Mouse (Mus musculus): ENCODE results near the gene Kif3a. TPM values are rescaled to one million over a fixed set of nuclear protein-coding genes. Genes with fewer than 3 reads are reported as not detected.

Kif3a gene
- 75.2 and 77.5 TPM in 2 replicates for polyA plus RNA-seq (2014; fragmentation: Nextera tagmentation; extraction: Ambion mirVana)

- Histone ChIP-seq H3K27ac (ENCODE audit: low read length) (0 out of 2 replicates have a peak within 1 kb of the TSS, but pooled peaks have one; percentile 41), H3K9ac (replicated peaks; ENCODE audit: low read depth, low read length) (peak within 1 kb of the TSS; percentile 71), H3K27me3 (ENCODE audit: control insufficient read depth, insufficient read depth, low read length) (no peaks in the 10 kb centered on the region), H3K36me3 (ENCODE audit: control insufficient read depth, insufficient read depth, low read length) (no peaks in the 10 kb centered on the region), H3K9me3 (ENCODE audit: control insufficient read depth, low read depth, low read length) (no peaks in the 10 kb centered on the region), H3K4me3 (ENCODE audit: low read depth, low read length) (peak within 1 kb of the TSS; percentile 90), H3K4me2 (replicated peaks; ENCODE audit: low read depth, low read length) (peak within 1 kb of the TSS; percentile 67), H3K4me1 (ENCODE audit: control insufficient read depth, insufficient read depth, low read length) (peaks cover 7% of the 10 kb centered on the region)
- whole genome bisulfite sequencing, result under 1% methylated on average over 59 of the region's 69 CpGs
- ATAC-seq (ENCODE audit: insufficient number of reproducible peaks, insufficient read depth, low FRiP score, low read depth), result peak; percentile 94
These were observed at the start of gene Kif3a for GRCm38 (mm10) chr11:53567224-53568014. Kif3a (plus strand) TSS chr11:53567379.

- H3K27ac ChIP-seq (ENCODE audit: low read length), result peak overlapping the region; percentile 55; the same call in 1 of the 2 replicates
- H3K4me3 ChIP-seq (ENCODE audit: low read depth, low read length), result no peak overlapping the region
These were observed 48.4 kb upstream of the Kif3a start for GRCm38 (mm10) chr11:53518759-53519158.

GRCm38 (mm10) chr11:53519207-53520121 lies 47.7 kb upstream of the Kif3a start, which contains the start of gene Sept8:
Sept8 (plus strand) TSS chr11:53519257.
- peaks cover 23% of the 10 kb centered on the region; the same call in 1 of the 2 replicates for H3K4me1 ChIP-seq (ENCODE audit: control insufficient read depth, insufficient read depth, low read length)
- H3K4me2 ChIP-seq (replicated peaks; ENCODE audit: low read depth, low read length), result peak within 1 kb of the TSS; percentile 83
- H3K27ac ChIP-seq (ENCODE audit: low read length), result peak within 1 kb of the TSS; percentile 75
- H3K27me3 ChIP-seq (ENCODE audit: control insufficient read depth, insufficient read depth, low read length), result no peaks in the 10 kb centered on the region
- peak within 1 kb of the TSS; percentile 84 for H3K4me3 ChIP-seq (ENCODE audit: low read depth, low read length)
- no peaks in the 10 kb centered on the region for H3K9me3 ChIP-seq (ENCODE audit: control insufficient read depth, low read depth, low read length)
- H3K9ac ChIP-seq (replicated peaks; ENCODE audit: low read depth, low read length), result peak within 1 kb of the TSS; percentile 67
- WGBS, result 4% methylated on average over 78 of the region's 79 CpGs
- peak; percentile 73 for ATAC-seq (ENCODE audit: insufficient number of reproducible peaks, insufficient read depth, low FRiP score, low read depth)
- H3K36me3 ChIP-seq (ENCODE audit: control insufficient read depth, insufficient read depth, low read length), result no peaks in the 10 kb centered on the region

More at GRCm38 (mm10) chr11:53518759-53519158, 48.4 kb upstream of the Kif3a start:
- 58% methylated on average over 5 of the region's 5 CpGs for WGBS
- no peak for ATAC-seq (ENCODE audit: insufficient number of reproducible peaks, insufficient read depth, low FRiP score, low read depth)
- Histone ChIP-seq H3K4me1 (ENCODE audit: control insufficient read depth, insufficient read depth, low read length) (peaks cover 23% of the 10 kb centered on the region; the same call in 1 of the 2 replicates), H3K9ac (replicated peaks; ENCODE audit: low read depth, low read length) (no peak overlapping the region), H3K36me3 (ENCODE audit: control insufficient read depth, insufficient read depth, low read length) (no peaks in the 10 kb centered on the region), H3K9me3 (ENCODE audit: control insufficient read depth, low read depth, low read length) (no peaks in the 10 kb centered on the region), H3K4me2 (replicated peaks; ENCODE audit: low read depth, low read length) (peak overlapping the region; percentile 83; the same call in 1 of the 2 replicates), H3K27me3 (ENCODE audit: control insufficient read depth, insufficient read depth, low read length) (no peaks in the 10 kb centered on the region)

DNA sequence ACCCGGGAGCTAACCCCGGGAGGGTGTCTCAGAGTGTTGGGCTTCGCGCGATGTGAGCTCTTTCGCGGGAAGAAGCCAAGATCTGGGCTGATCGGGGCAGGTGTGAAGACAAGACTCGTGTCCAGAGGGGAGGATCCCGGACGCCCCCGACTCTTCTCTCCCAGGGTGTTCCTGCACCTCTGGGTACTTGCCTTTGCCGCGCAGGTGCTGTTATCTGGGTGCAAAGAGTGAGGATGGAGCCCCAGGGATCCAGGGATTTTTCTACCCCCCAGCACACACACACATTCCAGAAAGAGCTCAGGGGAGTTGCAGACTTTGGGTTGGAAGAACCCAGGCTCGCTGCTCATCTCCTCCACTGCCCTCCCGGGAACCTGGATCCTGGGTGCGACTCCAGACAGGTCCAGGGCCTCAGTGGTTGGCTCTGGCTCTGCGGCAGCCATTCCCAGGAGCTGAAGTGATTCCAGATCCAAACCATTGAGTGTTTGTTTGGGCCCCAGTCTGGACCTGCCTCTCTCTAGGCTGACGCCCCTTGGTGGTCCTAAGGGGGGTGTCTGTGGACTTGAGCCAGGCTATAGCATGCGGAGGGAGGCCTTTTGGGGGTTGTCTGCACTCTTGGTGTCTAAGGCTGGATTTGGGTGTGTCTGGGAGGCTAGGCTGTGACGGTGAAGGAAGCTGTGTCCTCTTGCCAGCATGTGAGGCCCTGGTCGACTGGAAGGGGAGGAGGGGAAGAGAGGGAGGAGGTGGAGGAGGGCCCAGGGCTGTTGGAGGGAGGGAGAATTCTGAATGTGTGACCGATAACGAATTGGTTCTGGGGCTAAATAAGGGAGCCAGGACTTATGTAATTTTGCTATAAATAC lies 46.8 kb upstream of the Kif3a start:
- no peaks in the 10 kb centered on the region for H3K36me3 ChIP-seq (ENCODE audit: control insufficient read depth, insufficient read depth, low read length)
- peak; percentile 60; the same call in 1 of the 2 replicates for ATAC-seq (ENCODE audit: insufficient number of reproducible peaks, insufficient read depth, low FRiP score, low read depth)
- H3K4me2 ChIP-seq (replicated peaks; ENCODE audit: low read depth, low read length), result peak overlapping the region; percentile 83
- no peaks in the 10 kb centered on the region for H3K27me3 ChIP-seq (ENCODE audit: control insufficient read depth, insufficient read depth, low read length)
- H3K9me3 ChIP-seq (ENCODE audit: control insufficient read depth, low read depth, low read length), result no peaks in the 10 kb centered on the region
- peak overlapping the region; percentile 75 for H3K27ac ChIP-seq (ENCODE audit: low read length)
- WGBS, result 2% methylated on average over 23 of the region's 24 CpGs
- H3K9ac ChIP-seq (replicated peaks; ENCODE audit: low read depth, low read length), result peak overlapping the region; percentile 67
- H3K4me3 ChIP-seq (ENCODE audit: low read depth, low read length), result peak overlapping the region; percentile 84
- H3K4me1 ChIP-seq (ENCODE audit: control insufficient read depth, insufficient read depth, low read length), result peaks cover 23% of the 10 kb centered on the region; the same call in 1 of the 2 replicates

- Histone ChIP-seq H3K4me2 (replicated peaks; ENCODE audit: low read depth, low read length) (peak overlapping the region; percentile 83), H3K4me3 (ENCODE audit: low read depth, low read length) (peak overlapping the region; percentile 84), H3K9me3 (ENCODE audit: control insufficient read depth, low read depth, low read length) (no peaks in the 10 kb centered on the region), H3K4me1 (ENCODE audit: control insufficient read depth, insufficient read depth, low read length) (peaks cover 23% of the 10 kb centered on the region; the same call in 1 of the 2 replicates), H3K27me3 (ENCODE audit: control insufficient read depth, insufficient read depth, low read length) (no peaks in the 10 kb centered on the region), H3K36me3 (ENCODE audit: control insufficient read depth, insufficient read depth, low read length) (no peaks in the 10 kb centered on the region), H3K9ac (replicated peaks; ENCODE audit: low read depth, low read length) (no peak overlapping the region), H3K27ac (ENCODE audit: low read length) (no peak overlapping the region)
- no peak for ATAC-seq (ENCODE audit: insufficient number of reproducible peaks, insufficient read depth, low FRiP score, low read depth)
- 40% methylated on average over 16 of the region's 16 CpGs for WGBS
These were observed 45.9 kb upstream of the Kif3a start for GRCm38 (mm10) chr11:53521120-53521820.

DNA sequence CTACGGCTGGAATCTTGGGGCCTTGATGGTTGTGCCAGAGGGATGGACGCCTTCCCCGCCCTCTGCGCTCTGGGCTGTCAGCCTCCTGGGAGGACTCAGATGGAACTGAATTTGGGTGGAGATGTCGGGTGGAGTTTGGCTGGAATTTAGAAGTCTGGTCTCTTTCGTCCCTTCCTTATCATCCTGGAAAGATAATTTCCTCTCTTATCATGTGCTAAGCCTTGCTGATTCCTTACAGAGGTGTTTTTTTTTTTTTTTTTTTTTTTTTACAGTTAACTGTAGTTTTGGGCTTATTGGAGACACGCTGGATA lies 45.4 kb upstream of the Kif3a start:
- no peak for ATAC-seq (ENCODE audit: insufficient number of reproducible peaks, insufficient read depth, low FRiP score, low read depth)
- Histone ChIP-seq H3K9me3 (ENCODE audit: control insufficient read depth, low read depth, low read length) (no peaks in the 10 kb centered on the region), H3K4me1 (ENCODE audit: control insufficient read depth, insufficient read depth, low read length) (peaks cover 23% of the 10 kb centered on the region; the same call in 1 of the 2 replicates), H3K4me3 (ENCODE audit: low read depth, low read length) (peak overlapping the region; percentile 84; the same call in 1 of the 2 replicates), H3K27me3 (ENCODE audit: control insufficient read depth, insufficient read depth, low read length) (no peaks in the 10 kb centered on the region), H3K9ac (replicated peaks; ENCODE audit: low read depth, low read length) (no peak overlapping the region), H3K4me2 (replicated peaks; ENCODE audit: low read depth, low read length) (peak overlapping the region; percentile 83; the same call in 1 of the 2 replicates), H3K36me3 (ENCODE audit: control insufficient read depth, insufficient read depth, low read length) (no peaks in the 10 kb centered on the region), H3K27ac (ENCODE audit: low read length) (no peak overlapping the region)
- 85% methylated on average over 7 of the region's 7 CpGs for WGBS

GRCm38 (mm10) chr11:53522362-53522761 lies 44.8 kb upstream of the Kif3a start:
- Histone ChIP-seq H3K9ac (replicated peaks; ENCODE audit: low read depth, low read length) (no peak overlapping the region), H3K9me3 (ENCODE audit: control insufficient read depth, low read depth, low read length) (no peaks in the 10 kb centered on the region), H3K27me3 (ENCODE audit: control insufficient read depth, insufficient read depth, low read length) (no peaks in the 10 kb centered on the region), H3K4me1 (ENCODE audit: control insufficient read depth, insufficient read depth, low read length) (peaks cover 23% of the 10 kb centered on the region; the same call in 1 of the 2 replicates), H3K4me2 (replicated peaks; ENCODE audit: low read depth, low read length) (no peak overlapping the region), H3K27ac (ENCODE audit: low read length) (no peak overlapping the region), H3K36me3 (ENCODE audit: control insufficient read depth, insufficient read depth, low read length) (no peaks in the 10 kb centered on the region), H3K4me3 (ENCODE audit: low read depth, low read length) (no peak overlapping the region)
- 90% methylated on average over 3 of the region's 3 CpGs for WGBS
- no peak for ATAC-seq (ENCODE audit: insufficient number of reproducible peaks, insufficient read depth, low FRiP score, low read depth)

Data from stomach, embryonic 14.5 days (tissue).